Mouse (Mus musculus): ENCODE measurements at regions not wholly inside any gene's neighbourhood (a gene's known extent, or its start where the extent isn't known, plus 50 kb on each side); places are given as distances from the start of the nearest gene placed in this dataset.

DNA sequence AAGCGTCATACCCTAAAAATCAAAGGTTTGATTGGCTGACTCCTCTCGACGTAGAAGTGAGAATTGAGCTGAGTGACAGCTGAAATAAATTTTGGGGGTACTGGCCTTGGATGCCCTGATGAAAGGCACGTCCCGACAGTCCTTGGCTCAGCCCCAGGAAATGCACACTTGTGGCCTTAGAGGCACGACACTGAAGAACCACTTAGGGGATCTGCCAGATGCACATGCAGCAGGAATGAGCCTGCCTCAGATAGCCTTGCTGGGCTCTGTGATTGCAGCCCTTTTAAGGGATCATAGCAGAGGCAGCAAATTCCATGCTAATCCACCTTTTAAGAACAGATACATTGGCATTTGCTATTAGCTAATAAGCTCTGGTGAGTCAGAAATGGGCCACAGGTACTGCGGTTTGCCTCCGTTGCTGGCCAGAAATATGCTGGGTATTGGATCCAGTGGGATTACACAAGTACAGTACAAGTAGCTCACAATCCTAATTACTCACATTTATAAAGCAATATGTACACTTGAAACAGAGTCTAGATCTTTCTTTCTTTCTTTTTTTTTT is 1463.3 kb downstream of the Slc22a22 start:
- TF ChIP-seq REST (IDR thresholded peaks at IDR 0.05; ENCODE audit: insufficient read depth, insufficient read length) (no peak), MYOD1 (IDR thresholded peaks at IDR 0.05; ENCODE audit: control insufficient read depth in 1 of 3, insufficient read length in 2 of 3, low read depth in 2 of 3) (peak in 1 of 3 experiments; percentile 1), MAX (IDR thresholded peaks at IDR 0.05; ENCODE audit: low read depth) (no peak), POLR2A (IDR thresholded peaks at IDR 0.05; ENCODE audit: insufficient read length, low read depth) (no peak), USF1 (IDR thresholded peaks at IDR 0.05; ENCODE audit: low read depth) (no peak), TCF3 (IDR thresholded peaks at IDR 0.05; ENCODE audit: insufficient read length, low read depth) (no peak), CEBPB (IDR thresholded peaks at IDR 0.05; ENCODE audit: insufficient read depth, poor library complexity, severe bottlenecking) (no peak), E2F4 (IDR thresholded peaks at IDR 0.05; ENCODE audit: insufficient read depth) (no peak), POLR2AphosphoS2 (IDR thresholded peaks at IDR 0.05; ENCODE audit: insufficient read length, low read depth) (no peak), MYOG (IDR thresholded peaks at IDR 0.05; ENCODE audit: control insufficient read depth in 1 of 3, insufficient read depth in 1 of 3, insufficient read length in 2 of 3, low read depth in 2 of 3) (peak in 1 of 3 experiments; percentile 44), SRF (IDR thresholded peaks at IDR 0.05; ENCODE audit: control insufficient read depth, insufficient read length, low read depth) (no peak), TCF12 (IDR thresholded peaks at IDR 0.05; ENCODE audit: insufficient read depth, poor library complexity, severe bottlenecking) (no peak)
